14 mouse cellular contexts compared by ENCODE assay signal in genomic region chr6:142920901-142921300, GRCm38 (mm10). TPM values are rescaled to one million over a fixed set of nuclear protein-coding genes. Genes with fewer than 3 reads are reported as not detected.
DNase-seq lines count a peak whose midpoint lies in the region; ATAC-seq and TF ChIP-seq lines count a peak whose summit lies in the region.
"Had no signal": no experiment of that assay in that cellular context is flagged by ENCODE, and none has a peak within 500 bp of the region (broad histone marks: within the 10 kb centered on the region; RNA-seq: fewer than 3 reads in every experiment).

No protein-coding gene starts in this region.

- intact Hi-C loops in heart, postnatal 14 days (cut with DNase I), result loop anchor here (2.0 kb wide), 1 partner anchor 42 kb away; no protein-coding TSS in a partner anchor

- peak; percentile 64 for DNase-seq in kidney, adult 2 months
- DNase-seq in kidney, postnatal 10 days, result no peak
- peak; percentile 63 to 69 for DNase-seq in cerebellum, adult 18-20 months
- peak; percentile 51 for DNase-seq in cerebellum, adult 9-11 months
- peak; percentile 51 to 61 for DNase-seq in heart, postnatal 14 days
- DNase-seq in right cerebral cortex, postnatal 25 days, result no peak
- DNase-seq: lung, postnatal 4 days had no signal

- H3K9me3 ChIP-seq in intestine, postnatal 0 days (ENCODE audit: control insufficient read depth), result no peaks in the 10 kb centered on the region
- H3K9me3 ChIP-seq: embryonic facial prominence, embryonic 12.5 days; hindbrain, embryonic 15.5 days; neural tube, embryonic 13.5 days had no signal

- H3K4me2 ChIP-seq in intestine, postnatal 0 days (replicated peaks; ENCODE audit: low read depth), result no peak overlapping the region
- H3K4me2 ChIP-seq: embryonic facial prominence, embryonic 12.5 days; hindbrain, embryonic 15.5 days; neural tube, embryonic 13.5 days had no signal

- no peak for TF ChIP-seq POLR2A in kidney, adult 2 months (IDR thresholded peaks at IDR 0.05; ENCODE audit: low read depth, low read length)

- no peak for TF ChIP-seq CTCF in kidney, adult 2 months (conservative IDR thresholded peaks at IDR 0.05; ENCODE audit: insufficient read depth, insufficient read length, low read depth, low read length)
- TF ChIP-seq CTCF in intestine, postnatal 0 days (IDR thresholded peaks at IDR 0.05; ENCODE audit: low read depth), result no peak

- no peaks in the 10 kb centered on the region for H3K36me3 ChIP-seq in kidney, adult 2 months (ENCODE audit: control insufficient read depth, insufficient read depth, low read length)
- no peaks in the 10 kb centered on the region for H3K36me3 ChIP-seq in intestine, postnatal 0 days (ENCODE audit: control insufficient read depth, insufficient read depth)
- H3K36me3 ChIP-seq: embryonic facial prominence, embryonic 12.5 days; hindbrain, embryonic 15.5 days; neural tube, embryonic 13.5 days had no signal

- H3K27me3 ChIP-seq in kidney, adult 2 months (replicated peaks; ENCODE audit: control insufficient read depth, insufficient read depth, low read length), result no peaks in the 10 kb centered on the region
- H3K27me3 ChIP-seq in intestine, postnatal 0 days (replicated peaks; ENCODE audit: control insufficient read depth, insufficient read depth, low read length), result no peaks in the 10 kb centered on the region
- H3K27me3 ChIP-seq: embryonic facial prominence, embryonic 12.5 days; hindbrain, embryonic 15.5 days; neural tube, embryonic 13.5 days; Patski had no signal

- no peak overlapping the region for H3K27ac ChIP-seq in kidney, adult 2 months (ENCODE audit: insufficient read depth, low read depth, low read length)
- H3K27ac ChIP-seq in intestine, postnatal 0 days (ENCODE audit: low read depth, low read length), result no peak overlapping the region
- H3K27ac ChIP-seq: embryonic facial prominence, embryonic 12.5 days; hindbrain, embryonic 15.5 days; liver, embryonic 14.5 days; neural tube, embryonic 13.5 days had no signal

- ATAC-seq in intestine, postnatal 0 days, result no peak
- ATAC-seq: midbrain, embryonic 16.5 days; Patski had no signal

- no peak overlapping the region for H3K9ac ChIP-seq in intestine, postnatal 0 days (ENCODE audit: low read depth, low read length)
- H3K9ac ChIP-seq: embryonic facial prominence, embryonic 12.5 days; hindbrain, embryonic 15.5 days; liver, embryonic 14.5 days; neural tube, embryonic 13.5 days had no signal

- 53% methylated on average over 5 of the region's 5 CpGs for WGBS in kidney, adult 2 months
- WGBS in intestine, postnatal 0 days, result 64% methylated on average over 5 of the region's 5 CpGs

- no peak overlapping the region for H3K4me3 ChIP-seq in kidney, adult 2 months (ENCODE audit: insufficient read depth, low read depth, low read length)
- no peak overlapping the region for H3K4me3 ChIP-seq in intestine, postnatal 0 days (ENCODE audit: low read depth, low read length)
- H3K4me3 ChIP-seq: embryonic facial prominence, embryonic 12.5 days; hindbrain, embryonic 15.5 days; neural tube, embryonic 13.5 days had no signal

- H3K4me1 ChIP-seq in kidney, adult 2 months (ENCODE audit: control insufficient read depth, insufficient read depth, low read length), result peaks cover 3% of the 10 kb centered on the region; the same call in 1 of the 2 replicates
- H3K4me1 ChIP-seq in intestine, postnatal 0 days (replicated peaks; ENCODE audit: control insufficient read depth, insufficient read depth, low read length), result no peaks in the 10 kb centered on the region
- H3K4me1 ChIP-seq: embryonic facial prominence, embryonic 12.5 days had no signal

RNA-seq across cellular contexts. Expression of gene St8sia1, which starts 43.4 kb away (rescaled TPM):
- polyA plus RNA-seq in kidney, adult 2 months (2012; rRNA removed), result 13.2 and 14.3 TPM in 2 replicates
- total RNA-seq in heart, postnatal 14 days (2021), result 1 to 10 TPM in 1 of 2 experiments, under 1 TPM in 1; 0.38 to 1.7 TPM
- 0.17 and 0.34 TPM in 2 replicates for polyA plus RNA-seq in intestine, postnatal 0 days (2015; fragmentation: Nextera tagmentation; extraction: Ambion mirVana)

Comparison
In these comparisons a context has a peak if more than half of its experiments do, and no peak if none do; other contexts are left out.
1. DNase-seq: peak in kidney, adult 2 months (single experiment), cerebellum, adult 18-20 months (2 of 2), cerebellum, adult 9-11 months (single experiment) and heart, postnatal 14 days (2 of 2); none in kidney, postnatal 10 days (single experiment) and right cerebral cortex, postnatal 25 days (single experiment).
2. RNA of gene St8sia1, which starts 43.4 kb away (polyA plus RNA-seq): 13.2 to 14.3 TPM in kidney, adult 2 months; 0.17 to 0.34 TPM in intestine, postnatal 0 days; every median in the first group is over 10 times any median in the second.